Mouse (Mus musculus) effector memory CD4-positive, alpha-beta T cell, adult 5 months (primary cell): Measurements from ENCODE around the gene Siah1b. TPM values are rescaled to one million over a fixed set of nuclear protein-coding genes. Genes with fewer than 3 reads are reported as not detected.

ENCODE experiments used
- polyA plus RNA-seq: library from polyadenylated mRNA; unstranded; fragments of 100-300 nt; shearing (Covaris generic); gene quantifications from one replicate; pipeline ENCODE4 v1.2.1, GENCODE M21; 2017

The Siah1b gene
- 6.0 TPM for polyA plus RNA-seq

DNA sequence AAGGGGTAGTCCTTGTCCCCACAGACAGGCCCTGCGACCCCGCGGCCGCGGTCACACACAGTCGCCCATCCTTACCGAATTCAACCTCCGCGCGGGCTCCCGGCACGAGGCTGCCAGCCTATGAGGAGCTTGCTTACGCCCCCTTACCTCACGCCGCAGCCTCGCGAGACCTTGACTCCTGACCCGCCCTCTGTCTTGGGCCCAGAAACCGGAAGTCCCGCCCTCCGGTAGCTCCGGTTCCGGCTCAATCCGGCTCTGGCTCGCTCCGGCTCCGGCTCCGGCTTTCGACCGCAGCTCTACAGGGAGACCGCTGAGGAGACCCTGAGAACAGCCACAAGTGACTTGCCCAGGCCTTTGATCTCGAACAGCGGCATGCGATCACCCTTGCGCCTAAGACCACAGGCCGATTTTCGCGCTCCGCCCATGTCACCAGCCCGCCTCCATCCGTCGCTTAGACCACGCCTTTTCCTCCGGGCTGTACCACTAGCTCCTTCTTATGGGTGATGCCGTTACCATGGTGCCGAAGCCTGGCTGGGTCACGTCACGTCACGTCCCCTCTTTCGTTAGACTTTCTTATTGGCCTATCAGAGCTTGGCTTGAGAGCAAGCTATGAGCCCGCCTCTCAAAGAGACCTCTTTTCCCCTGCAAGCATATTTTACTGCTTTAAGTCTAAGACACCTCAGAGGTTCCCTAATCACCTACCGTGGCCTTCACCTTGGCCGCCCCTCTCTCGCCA is at the start of gene Siah1b:
Siah1b (minus strand) TSS at position 454 of the 736 bp plus-strand sequence.

DNA sequence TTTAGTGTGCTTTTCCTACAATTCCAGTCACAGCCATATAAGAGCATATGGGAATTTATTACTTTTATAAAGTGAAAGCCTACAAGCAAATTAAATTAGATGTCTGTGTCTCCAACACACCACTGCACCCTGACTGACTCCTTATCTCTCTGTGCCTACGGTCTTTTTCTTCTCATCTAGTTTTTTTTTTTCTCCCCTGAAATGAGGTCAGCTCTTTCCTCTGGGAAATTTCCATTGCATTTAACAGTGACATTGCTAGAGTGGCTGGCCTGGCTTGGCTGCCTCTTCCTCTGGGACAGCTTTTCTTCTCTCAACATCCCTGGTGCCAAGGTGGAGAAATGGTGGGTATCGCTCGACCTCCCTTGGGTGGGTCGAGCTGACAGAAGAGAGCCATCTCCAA is 12.3 kb upstream of the Siah1b start, which contains the start of gene Cltrn:
Cltrn (plus strand) TSS at position 249 of the 400 bp plus-strand sequence.

DNA sequence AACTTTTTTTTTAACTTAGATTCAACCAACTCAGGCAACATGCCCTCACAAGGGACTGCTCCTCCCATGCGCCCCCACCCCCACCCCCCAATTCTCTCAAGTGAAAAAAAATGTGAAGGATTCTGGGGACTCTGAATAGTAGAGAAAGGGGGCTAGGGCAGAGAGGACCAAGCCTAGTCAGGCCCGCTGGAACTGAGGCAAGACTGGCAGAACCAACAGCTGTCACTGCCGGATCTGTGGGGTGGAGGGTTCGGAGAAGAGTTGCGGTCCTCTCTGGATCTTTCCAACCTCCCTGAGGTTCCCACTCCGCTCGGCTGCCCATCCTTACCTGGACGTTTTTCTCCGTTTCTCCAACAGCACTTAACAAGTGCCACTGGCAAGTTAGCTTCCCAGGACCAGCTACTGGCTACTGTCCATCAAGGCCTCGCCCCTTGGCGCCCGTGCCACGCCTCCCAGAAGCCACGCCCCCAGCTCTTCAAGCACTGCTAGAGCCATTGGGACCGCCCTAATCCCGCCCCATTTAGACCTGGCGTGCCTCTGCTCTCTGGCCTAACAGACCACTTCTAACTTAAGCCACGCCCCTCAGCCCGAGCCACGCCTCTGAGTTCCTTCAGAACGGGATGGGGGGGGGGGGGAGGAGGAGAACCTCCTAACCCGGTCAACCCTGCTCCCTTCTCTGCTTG is 48.5 kb downstream of the Siah1b start, which contains the start of gene Car5b:
Car5b (minus strand) TSS at position 391 of the 683 bp plus-strand sequence.

Other genes starting within 250 kb of the Siah1b start
- 33.9 TPM for gene Ap1s2, start 167.5 kb downstream of the Siah1b start, polyA plus RNA-seq
- 110 TPM for gene Zrsr2, start 117.8 kb downstream of the Siah1b start, polyA plus RNA-seq
- gene Car5b, start 48.5 kb downstream of the Siah1b start, polyA plus RNA-seq, result 5.1 TPM
- not detected for gene Cltrn, start 12.3 kb upstream of the Siah1b start, polyA plus RNA-seq
- gene Ace2, start 62.8 kb upstream of the Siah1b start, polyA plus RNA-seq, result not detected
- not detected for gene Bmx, start 181.7 kb upstream of the Siah1b start, polyA plus RNA-seq
- gene Pir, start 192.9 kb upstream of the Siah1b start, polyA plus RNA-seq, result not detected